Comparison of ENCODE assay signal across 8 mouse cellular contexts in the genomic region with DNA sequence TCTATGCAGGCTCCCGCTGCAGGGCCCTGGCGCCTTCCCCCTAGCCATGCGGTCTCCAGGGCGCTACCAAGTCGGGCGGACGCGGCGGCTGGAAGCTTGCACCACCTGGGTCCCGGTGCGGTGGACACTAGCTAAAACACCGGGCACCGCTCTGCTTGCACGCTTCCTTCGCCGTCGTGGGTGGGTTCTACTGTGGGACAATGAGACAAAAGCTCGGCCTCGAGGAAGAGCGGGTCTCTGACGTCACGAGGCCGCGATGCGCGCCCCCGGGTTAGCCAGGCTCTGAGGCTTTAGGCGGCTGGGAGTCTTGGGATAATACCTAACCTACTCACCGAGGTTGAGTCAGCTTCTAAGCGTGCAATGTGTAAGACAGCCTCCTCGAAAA. TPM values are rescaled to one million over a fixed set of nuclear protein-coding genes. Genes with fewer than 3 reads are reported as not detected.
A peak's percentile ranks its signal among the peaks of the same experiment; 100 is the strongest.
DNase-seq lines count a peak whose midpoint lies in the region; ATAC-seq and TF ChIP-seq lines count a peak whose summit lies in the region.

No protein-coding gene starts in this region.

- no peaks in the 10 kb centered on the region for H3K4me1 ChIP-seq in embryonic facial prominence, embryonic 11.5 days (ENCODE audit: control insufficient read depth, insufficient read depth, low read length)
- peaks cover 11% of the 10 kb centered on the region for H3K4me1 ChIP-seq in heart, embryonic 16.5 days (ENCODE audit: control insufficient read depth, insufficient read depth, low read length)
- peaks cover 9% of the 10 kb centered on the region; the same call in 1 of the 2 replicates for H3K4me1 ChIP-seq in liver, embryonic 16.5 days (ENCODE audit: control insufficient read depth, low read depth, low read length)
- H3K4me1 ChIP-seq in neural tube, embryonic 13.5 days (replicated peaks) = peaks cover 28% of the 10 kb centered on the region
- H3K4me1 ChIP-seq in thymus, adult 2 months (replicated peaks; ENCODE audit: control insufficient read depth, insufficient read depth, low read length) = peaks cover 15% of the 10 kb centered on the region

- peak overlapping the region; percentile 66 for H3K4me3 ChIP-seq in embryonic facial prominence, embryonic 11.5 days (ENCODE audit: low read depth, low read length)
- peak overlapping the region; percentile 94 for H3K4me3 ChIP-seq in heart, embryonic 16.5 days (ENCODE audit: low read length)
- H3K4me3 ChIP-seq in liver, embryonic 16.5 days (ENCODE audit: low read depth, low read length) = peak overlapping the region; percentile 95
- peak overlapping the region; percentile 84 for H3K4me3 ChIP-seq in neural tube, embryonic 13.5 days
- peak overlapping the region; percentile 69 for H3K4me3 ChIP-seq in thymus, adult 2 months (ENCODE audit: control insufficient read depth, insufficient read depth, low read length)

- no peaks in the 10 kb centered on the region for H3K9me3 ChIP-seq in embryonic facial prominence, embryonic 11.5 days (replicated peaks; ENCODE audit: control insufficient read depth, low read length)
- no peaks in the 10 kb centered on the region for H3K9me3 ChIP-seq in heart, embryonic 16.5 days (replicated peaks; ENCODE audit: control insufficient read depth, low read length)
- H3K9me3 ChIP-seq in liver, embryonic 16.5 days (replicated peaks; ENCODE audit: control insufficient read depth, low read length) = no peaks in the 10 kb centered on the region
- H3K9me3 ChIP-seq in neural tube, embryonic 13.5 days = no peaks in the 10 kb centered on the region

- TF ChIP-seq POLR2A in thymus, adult 2 months (IDR thresholded peaks at IDR 0.05; ENCODE audit: control insufficient read depth, extremely low read depth, insufficient read depth, low read length, poor library complexity) = no peak

- DNase-seq in 416B (ENCODE audit: low read depth) = peak; percentile 68
- peak; percentile 70 for DNase-seq in adrenal gland, adult 8-10 months
- DNase-seq in embryonic facial prominence, embryonic 11.5 days (ENCODE audit: low spot score) = peak; percentile 88
- DNase-seq in layer of hippocampus, adult 11-12 months (ENCODE audit: low spot score) = peak; percentile 71
- peak; percentile 73 for DNase-seq in thymus, adult 2 months

- TF ChIP-seq CTCF in thymus, adult 2 months (IDR thresholded peaks at IDR 0.05; ENCODE audit: borderline replicate concordance, control insufficient read depth, extremely low read depth, insufficient read depth, low read length, poor library complexity) = no peak

- no peaks in the 10 kb centered on the region for H3K36me3 ChIP-seq in embryonic facial prominence, embryonic 11.5 days (replicated peaks; ENCODE audit: control insufficient read depth, insufficient read depth, low read depth, low read length)
- no peaks in the 10 kb centered on the region for H3K36me3 ChIP-seq in heart, embryonic 16.5 days (ENCODE audit: control insufficient read depth, insufficient read depth)
- H3K36me3 ChIP-seq in liver, embryonic 16.5 days (ENCODE audit: control insufficient read depth, insufficient read depth) = no peaks in the 10 kb centered on the region
- no peaks in the 10 kb centered on the region for H3K36me3 ChIP-seq in neural tube, embryonic 13.5 days
- H3K36me3 ChIP-seq in thymus, adult 2 months (ENCODE audit: control insufficient read depth, insufficient read depth, low read length) = no peaks in the 10 kb centered on the region

- under 1% methylated on average over 31 of the region's 31 CpGs for WGBS in embryonic facial prominence, embryonic 11.5 days
- under 1% methylated on average over 31 of the region's 31 CpGs for WGBS in heart, embryonic 16.5 days
- under 1% methylated on average over 31 of the region's 31 CpGs for WGBS in liver, embryonic 16.5 days (ENCODE audit: insufficient replicate concordance)
- WGBS in neural tube, embryonic 13.5 days = 0% methylated on average over 30 of the region's 31 CpGs
- WGBS in thymus, adult 2 months = under 1% methylated on average over 31 of the region's 31 CpGs

- H3K9ac ChIP-seq in embryonic facial prominence, embryonic 11.5 days (replicated peaks; ENCODE audit: low read length) = peak overlapping the region; percentile 96
- H3K9ac ChIP-seq in heart, embryonic 16.5 days (ENCODE audit: low read length) = peak overlapping the region; percentile 99
- peak overlapping the region; percentile 96 for H3K9ac ChIP-seq in liver, embryonic 16.5 days (ENCODE audit: low read depth, low read length)
- H3K9ac ChIP-seq in neural tube, embryonic 13.5 days = peak overlapping the region; percentile 95

- H3K27ac ChIP-seq in embryonic facial prominence, embryonic 11.5 days (replicated peaks; ENCODE audit: low read depth, low read length) = peak overlapping the region; percentile 97
- peak overlapping the region; percentile 98 for H3K27ac ChIP-seq in heart, embryonic 16.5 days (ENCODE audit: low read length)
- peak overlapping the region; percentile 96 for H3K27ac ChIP-seq in liver, embryonic 16.5 days (ENCODE audit: low read length)
- peak overlapping the region; percentile 99 for H3K27ac ChIP-seq in neural tube, embryonic 13.5 days (replicated peaks)
- H3K27ac ChIP-seq in thymus, adult 2 months (ENCODE audit: control insufficient read depth, insufficient read depth, low read length) = peak overlapping the region; percentile 62

- H3K4me2 ChIP-seq in embryonic facial prominence, embryonic 11.5 days (ENCODE audit: low read depth, low read length) = peak overlapping the region; percentile 73
- peak overlapping the region; percentile 93 for H3K4me2 ChIP-seq in heart, embryonic 16.5 days (ENCODE audit: low read depth, low read length)
- peak overlapping the region; percentile 91 for H3K4me2 ChIP-seq in liver, embryonic 16.5 days (ENCODE audit: low read depth, low read length)
- peak overlapping the region; percentile 93 for H3K4me2 ChIP-seq in neural tube, embryonic 13.5 days

- ATAC-seq in embryonic facial prominence, embryonic 11.5 days (replicated peaks; ENCODE audit: insufficient number of reproducible peaks, low FRiP score, low TSS enrichment, low read depth) = peak; percentile 84
- peak; percentile 65 for ATAC-seq in heart, embryonic 16.5 days (replicated peaks; ENCODE audit: extremely low read depth, insufficient read depth, low FRiP score)
- ATAC-seq in liver, embryonic 16.5 days (ENCODE audit: low read depth) = peak; percentile 39
- peak; percentile 84 for ATAC-seq in neural tube, embryonic 13.5 days (ENCODE audit: low read depth)

- no peaks in the 10 kb centered on the region for H3K27me3 ChIP-seq in embryonic facial prominence, embryonic 11.5 days (ENCODE audit: control insufficient read depth, insufficient read depth, low read length)
- no peaks in the 10 kb centered on the region for H3K27me3 ChIP-seq in heart, embryonic 16.5 days (ENCODE audit: control insufficient read depth, insufficient read depth, low read length)
- no peaks in the 10 kb centered on the region for H3K27me3 ChIP-seq in liver, embryonic 16.5 days (ENCODE audit: control insufficient read depth, insufficient read depth, low read depth, low read length)
- H3K27me3 ChIP-seq in neural tube, embryonic 13.5 days = no peaks in the 10 kb centered on the region
- no peaks in the 10 kb centered on the region for H3K27me3 ChIP-seq in thymus, adult 2 months (ENCODE audit: control insufficient read depth, insufficient read depth, low read length)

RNA-seq across cellular contexts. Expression of a gene that starts 0.6 kb away (rescaled TPM):
- 10 to 100 TPM; 35.0 to 56.7 (median 47.4) TPM for total RNA-seq in adrenal gland, adult 8-10 months (2022)
- 87.8 and 90.7 TPM in 2 replicates for polyA plus RNA-seq in embryonic facial prominence, embryonic 11.5 days (2014; fragmentation: Nextera tagmentation; extraction: Ambion mirVana)
- polyA plus RNA-seq in heart, embryonic 16.5 days (2015; fragmentation: Nextera tagmentation; extraction: Ambion mirVana) = 34.4 and 35.4 TPM in 2 replicates
- polyA plus RNA-seq in liver, embryonic 16.5 days (2015; fragmentation: Nextera tagmentation; extraction: Ambion mirVana) = 24.6 and 25.5 TPM in 2 replicates
- 34.5 and 46.3 TPM in 2 replicates for polyA plus RNA-seq in neural tube, embryonic 13.5 days (2015; fragmentation: Nextera tagmentation; extraction: Ambion mirVana)
- 23.3 and 25.0 TPM in 2 replicates for polyA plus RNA-seq in thymus, adult 2 months (2012; rRNA removed)

RNA-seq across cellular contexts. Expression of a gene that starts 16.0 kb away (rescaled TPM):
- total RNA-seq in adrenal gland, adult 8-10 months (2022) = 1 to 10 TPM; 1.1 to 5.3 (median 2.0) TPM
- 1.5 and 1.6 TPM in 2 replicates for polyA plus RNA-seq in embryonic facial prominence, embryonic 11.5 days (2014; fragmentation: Nextera tagmentation; extraction: Ambion mirVana)
- polyA plus RNA-seq in heart, embryonic 16.5 days (2015; fragmentation: Nextera tagmentation; extraction: Ambion mirVana) = 2.6 and 4.9 TPM in 2 replicates
- 1.1 and 1.3 TPM in 2 replicates for polyA plus RNA-seq in liver, embryonic 16.5 days (2015; fragmentation: Nextera tagmentation; extraction: Ambion mirVana)
- 1.7 and 4.7 TPM in 2 replicates for polyA plus RNA-seq in neural tube, embryonic 13.5 days (2015; fragmentation: Nextera tagmentation; extraction: Ambion mirVana)
- polyA plus RNA-seq in thymus, adult 2 months (2012; rRNA removed) = 2.7 and 2.9 TPM in 2 replicates

RNA-seq across cellular contexts. Expression of a gene that starts 51.0 kb away (rescaled TPM):
- 1 to 10 TPM in 2 of 4 experiments, under 1 TPM in 2; 0.67 to 1.5 (median 0.99) TPM for total RNA-seq in adrenal gland, adult 8-10 months (2022)
- polyA plus RNA-seq in embryonic facial prominence, embryonic 11.5 days (2014; fragmentation: Nextera tagmentation; extraction: Ambion mirVana) = 60.9 and 76.3 TPM in 2 replicates
- polyA plus RNA-seq in heart, embryonic 16.5 days (2015; fragmentation: Nextera tagmentation; extraction: Ambion mirVana) = 35.2 and 41.0 TPM in 2 replicates
- 30.2 and 32.5 TPM in 2 replicates for polyA plus RNA-seq in liver, embryonic 16.5 days (2015; fragmentation: Nextera tagmentation; extraction: Ambion mirVana)
- 8.1 and 12.1 TPM in 2 replicates for polyA plus RNA-seq in neural tube, embryonic 13.5 days (2015; fragmentation: Nextera tagmentation; extraction: Ambion mirVana)
- 3.0 and 3.7 TPM in 2 replicates for polyA plus RNA-seq in thymus, adult 2 months (2012; rRNA removed)

Comparison
In these comparisons a context has a peak if more than half of its experiments do, and no peak if none do; other contexts are left out.
1. Peak in every context shown above with its lines: DNase-seq, ATAC-seq, H3K4me3 ChIP-seq and H3K27ac ChIP-seq.